Mouse (Mus musculus) embryo, embryonic 11.5 days (tissue): Measurements from ENCODE around the gene Dzip1l.

Experiments
- DNase-seq: peaks from one replicate; pipeline ENCODE4 v3.0.0-alpha.2; 2012; ENCODE audit warnings: low read depth, low spot score

Dzip1l gene

GRCm38 (mm10) chr9:99660756-99661155 lies 31.5 kb downstream of the Dzip1l start:
- DNase-seq, result no peak

- DNase-seq, result no peak
Measured at GRCm38 (mm10) chr9:99661606-99662166, 32.4 kb downstream of the Dzip1l start.

GRCm38 (mm10) chr9:99662406-99662805 lies 33.1 kb downstream of the Dzip1l start:
- peak; percentile 61 for DNase-seq

GRCm38 (mm10) chr9:99662887-99663286 lies 33.6 kb downstream of the Dzip1l start:
- no peak for DNase-seq

- no peak for DNase-seq
Measured at GRCm38 (mm10) chr9:99667596-99667995, 38.3 kb downstream of the Dzip1l start.

GRCm38 (mm10) chr9:99671603-99672002 lies 42.3 kb downstream of the Dzip1l start:
- DNase-seq, result no peak

GRCm38 (mm10) chr9:99675714-99676113 lies 46.4 kb downstream of the Dzip1l start:
- no peak for DNase-seq

GRCm38 (mm10) chr9:99681980-99682570 lies 52.8 kb downstream of the Dzip1l start:
- no peak for DNase-seq

- no peak for DNase-seq
Measured at GRCm38 (mm10) chr9:99685061-99685521, 55.8 kb downstream of the Dzip1l start.

- no peak for DNase-seq
Measured at GRCm38 (mm10) chr9:99685536-99686231, 56.4 kb downstream of the Dzip1l start.

GRCm38 (mm10) chr9:99689796-99690195 lies 60.5 kb downstream of the Dzip1l start:
- DNase-seq, result no peak

GRCm38 (mm10) chr9:99690386-99690785 lies 61.1 kb downstream of the Dzip1l start:
- no peak for DNase-seq

GRCm38 (mm10) chr9:99694961-99695360 lies 65.7 kb downstream of the Dzip1l start:
- DNase-seq, result no peak

- DNase-seq, result no peak
Measured at GRCm38 (mm10) chr9:99699752-99700389, 70.6 kb downstream of the Dzip1l start.

- DNase-seq, result no peak
Measured at GRCm38 (mm10) chr9:99701187-99701586, 71.9 kb downstream of the Dzip1l start.

GRCm38 (mm10) chr9:99702215-99702614 lies 72.9 kb downstream of the Dzip1l start:
- DNase-seq, result no peak

GRCm38 (mm10) chr9:99703711-99704110 lies 74.4 kb downstream of the Dzip1l start:
- DNase-seq, result no peak

GRCm38 (mm10) chr9:99706264-99706663 lies 77.0 kb downstream of the Dzip1l start:
- no peak for DNase-seq

GRCm38 (mm10) chr9:99707425-99708126 lies 78.3 kb downstream of the Dzip1l start:
- no peak for DNase-seq

- DNase-seq, result no peak
Measured at GRCm38 (mm10) chr9:99709588-99710248, 80.4 kb downstream of the Dzip1l start.

- no peak for DNase-seq
Measured at GRCm38 (mm10) chr9:99710297-99710696, 81.0 kb downstream of the Dzip1l start.
